Mouse (Mus musculus): ENCODE measurements at regions not wholly inside any gene's neighbourhood (a gene's known extent, or its start where the extent isn't known, plus 50 kb on each side); places are given as distances from the start of the nearest gene placed in this dataset.

DNA sequence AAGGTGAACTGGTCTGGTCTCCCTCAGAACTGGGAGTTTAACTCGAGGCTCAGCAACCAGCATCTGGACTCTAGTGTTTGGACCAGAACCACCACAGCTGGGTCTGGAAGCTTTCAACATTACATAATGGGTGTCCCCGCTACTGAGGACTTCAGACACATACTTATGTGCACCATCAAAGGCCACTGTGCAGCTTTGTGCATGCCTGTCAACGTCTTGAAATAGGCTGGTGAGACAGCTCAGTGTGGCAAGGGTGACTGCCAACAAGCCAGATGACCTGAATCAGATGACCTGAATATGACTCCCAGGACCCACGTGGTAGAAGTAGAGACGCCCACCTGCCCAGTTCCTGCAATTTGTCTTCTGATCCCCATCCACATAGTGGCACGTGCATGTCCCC is 72.8 kb upstream of the Tnik start:
- TF ChIP-seq CTCF (conservative IDR thresholded peaks at IDR 0.05 in 1 of 2, IDR thresholded peaks at IDR 0.05 in 1 of 2; ENCODE audit: low read depth in 2 of 2, low read length in 2 of 2) (no peak), MAX (IDR thresholded peaks at IDR 0.05; ENCODE audit: low read length) (no peak), USF1 (IDR thresholded peaks at IDR 0.05; ENCODE audit: low read depth, low read length) (no peak), IRF4 (IDR thresholded peaks at IDR 0.05; ENCODE audit: low read depth, low read length) (no peak), E2F4 (IDR thresholded peaks at IDR 0.05; ENCODE audit: insufficient replicate concordance, low read depth, low read length) (no peak), POLR2A (IDR thresholded peaks at IDR 0.05; ENCODE audit: low read depth, low read length) (no peak), RAD21 (IDR thresholded peaks at IDR 0.05; ENCODE audit: low read depth, low read length) (no peak)

Measured in CH12.LX (cell line).